ENCODE assay signal across 8 mouse cellular contexts in the genomic region with DNA sequence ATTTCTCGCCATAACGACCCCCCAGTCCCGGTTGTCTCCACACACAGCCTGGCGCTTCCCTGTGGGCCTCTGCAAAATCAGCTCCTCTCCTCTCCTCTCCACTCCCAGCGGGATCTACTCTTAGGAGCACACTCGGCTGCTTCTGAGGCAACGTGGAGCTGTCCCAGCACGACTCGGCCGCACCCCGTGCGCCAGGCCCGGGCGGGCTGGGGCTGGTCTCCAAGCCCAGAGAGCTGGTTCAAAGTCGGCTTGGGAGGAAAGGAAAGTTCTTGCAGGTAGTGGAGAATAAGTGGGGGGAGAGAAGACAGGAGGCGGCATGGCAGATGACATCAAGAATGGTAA. TPM values are rescaled to one million over a fixed set of nuclear protein-coding genes. Genes with fewer than 3 reads are reported as not detected.
A peak's percentile ranks its signal among the peaks of the same experiment; 100 is the strongest.
DNase-seq lines count a peak whose midpoint lies in the region; ATAC-seq lines count a peak whose summit lies in the region.

No protein-coding gene starts in this region.

- peaks cover 24% of the 10 kb centered on the region for H3K36me3 ChIP-seq in liver, embryonic 11.5 days (ENCODE audit: control insufficient read depth, insufficient read depth, low read length)
- peaks cover 41% of the 10 kb centered on the region for H3K36me3 ChIP-seq in embryonic facial prominence, embryonic 14.5 days (ENCODE audit: control insufficient read depth, insufficient read depth, low read length)
- H3K36me3 ChIP-seq in intestine, embryonic 14.5 days (ENCODE audit: control insufficient read depth, insufficient read depth, low read length): peaks cover 38% of the 10 kb centered on the region

- H3K27me3 ChIP-seq in liver, embryonic 11.5 days (replicated peaks; ENCODE audit: control insufficient read depth, insufficient read depth, low read length): peaks cover 26% of the 10 kb centered on the region
- H3K27me3 ChIP-seq in embryonic facial prominence, embryonic 14.5 days (replicated peaks; ENCODE audit: control insufficient read depth, insufficient read depth, low read length): peaks cover 3% of the 10 kb centered on the region; the same call in 1 of the 2 replicates
- 0 out of 2 replicates have a peak, but pooled peaks cover 9% of the 10 kb centered on the region for H3K27me3 ChIP-seq in intestine, embryonic 14.5 days (replicated peaks; ENCODE audit: control insufficient read depth, insufficient read depth, low read length)

- H3K9ac ChIP-seq in liver, embryonic 11.5 days (ENCODE audit: low read depth, low read length): no peak overlapping the region
- peak overlapping the region; percentile 62 for H3K9ac ChIP-seq in embryonic facial prominence, embryonic 14.5 days (ENCODE audit: low read depth, low read length)
- peak overlapping the region; percentile 41; the same call in 1 of the 2 replicates for H3K9ac ChIP-seq in intestine, embryonic 14.5 days (ENCODE audit: low read length)

- WGBS in liver, embryonic 11.5 days: 19% methylated on average over 16 of the region's 16 CpGs
- 8% methylated on average over 16 of the region's 16 CpGs for WGBS in embryonic facial prominence, embryonic 14.5 days
- WGBS in intestine, embryonic 14.5 days: 11% methylated on average over 16 of the region's 16 CpGs

- no peak for ATAC-seq in liver, embryonic 11.5 days (replicated peaks; ENCODE audit: low FRiP score)
- peak; percentile 31; the same call in 1 of the 2 replicates for ATAC-seq in embryonic facial prominence, embryonic 14.5 days (ENCODE audit: low read depth)
- ATAC-seq in intestine, embryonic 14.5 days (replicated peaks; ENCODE audit: low FRiP score, low TSS enrichment, low read depth): 0 out of 2 replicates have a peak, but pooled peaks have one; percentile 13
- ATAC-seq in monocyte, adult 5-6 weeks (replicated peaks; ENCODE audit: insufficient number of reproducible peaks, low FRiP score, low TSS enrichment, poor library complexity, severe bottlenecking): 0 out of 2 replicates have a peak, but pooled peaks have one; percentile 18
- ATAC-seq in granulocyte monocyte progenitor cell, adult 5-6 weeks (replicated peaks; ENCODE audit: poor library complexity, severe bottlenecking): no peak

- peak overlapping the region; percentile 89 for H3K4me2 ChIP-seq in liver, embryonic 11.5 days
- H3K4me2 ChIP-seq in embryonic facial prominence, embryonic 14.5 days (ENCODE audit: low read depth, low read length): peak overlapping the region; percentile 87
- peak overlapping the region; percentile 88 for H3K4me2 ChIP-seq in intestine, embryonic 14.5 days (ENCODE audit: low read length)

- H3K4me3 ChIP-seq in liver, embryonic 11.5 days (ENCODE audit: low read depth, low read length): peak overlapping the region; percentile 48
- H3K4me3 ChIP-seq in embryonic facial prominence, embryonic 14.5 days (ENCODE audit: low read depth, low read length): peak overlapping the region; percentile 53
- peak overlapping the region; percentile 42 for H3K4me3 ChIP-seq in intestine, embryonic 14.5 days (ENCODE audit: low read depth, low read length)

- DNase-seq in liver, embryonic 11.5 days (ENCODE audit: low spot score): no peak
- no peak for DNase-seq in liver
- peak; percentile 55 for DNase-seq in embryonic facial prominence, embryonic 14.5 days (ENCODE audit: low spot score)
- DNase-seq in intestine, embryonic 14.5 days (ENCODE audit: low spot score): no peak
- no peak for DNase-seq in T-cell, adult 2 months (ENCODE audit: low spot score)
- DNase-seq in layer of hippocampus, postnatal 25 days (ENCODE audit: extremely low spot score in 1 of 2, low spot score in 1 of 2): no peak

- no peaks in the 10 kb centered on the region for H3K9me3 ChIP-seq in liver, embryonic 11.5 days (ENCODE audit: control insufficient read depth, low read length)
- H3K9me3 ChIP-seq in embryonic facial prominence, embryonic 14.5 days (ENCODE audit: control insufficient read depth, low read length): no peaks in the 10 kb centered on the region
- H3K9me3 ChIP-seq in intestine, embryonic 14.5 days (ENCODE audit: control insufficient read depth, low read length): no peaks in the 10 kb centered on the region

- H3K27ac ChIP-seq in liver, embryonic 11.5 days (ENCODE audit: low read depth, low read length): no peak overlapping the region
- H3K27ac ChIP-seq in embryonic facial prominence, embryonic 14.5 days (replicated peaks; ENCODE audit: low read depth, low read length): peak overlapping the region; percentile 40; the same call in 1 of the 2 replicates
- no peak overlapping the region for H3K27ac ChIP-seq in intestine, embryonic 14.5 days (ENCODE audit: low read depth)

- 0 out of 2 replicates have a peak, but pooled peaks cover 2% of the 10 kb centered on the region for H3K4me1 ChIP-seq in liver, embryonic 11.5 days (replicated peaks; ENCODE audit: control insufficient read depth, insufficient read depth, low read length)
- peaks cover 3% of the 10 kb centered on the region; the same call in 1 of the 2 replicates for H3K4me1 ChIP-seq in embryonic facial prominence, embryonic 14.5 days (ENCODE audit: control insufficient read depth, insufficient read depth, low read length)
- no peaks in the 10 kb centered on the region for H3K4me1 ChIP-seq in intestine, embryonic 14.5 days (replicated peaks; ENCODE audit: control insufficient read depth, insufficient read depth, low read length)

RNA-seq across cellular contexts. Expression of a gene that starts 0.6 kb away (rescaled TPM):
- 0.16 and 0.25 TPM in 2 replicates for polyA plus RNA-seq in liver, embryonic 11.5 days (2014; fragmentation: Nextera tagmentation; extraction: Ambion mirVana)
- polyA plus RNA-seq in embryonic facial prominence, embryonic 14.5 days (2014; fragmentation: Nextera tagmentation; extraction: Ambion mirVana): 4.5 and 5.4 TPM in 2 replicates
- 1.2 and 1.3 TPM in 2 replicates for polyA plus RNA-seq in intestine, embryonic 14.5 days (2014; fragmentation: Nextera tagmentation; extraction: Ambion mirVana)
- total RNA-seq in monocyte, adult 5-6 weeks (2017): 0.19 to 0.53 TPM (median 0.49 TPM) in 3 replicates
- not detected in 2 replicates for total RNA-seq in granulocyte monocyte progenitor cell, adult 5-6 weeks (2014; fragmentation: Nextera tagmentation)
- not detected in 2 replicates for total RNA-seq in granulocyte monocyte progenitor cell, adult 5-6 weeks (2017)
- 1 to 10 TPM; 4.9 to 7.3 TPM for total RNA-seq in layer of hippocampus, postnatal 25 days (2021)

RNA-seq across cellular contexts. Expression of a gene that starts 24.3 kb away (rescaled TPM):
- 1,209 and 1,320 TPM in 2 replicates for polyA plus RNA-seq in liver, embryonic 11.5 days (2014; fragmentation: Nextera tagmentation; extraction: Ambion mirVana)
- 1,005 and 1,158 TPM in 2 replicates for polyA plus RNA-seq in embryonic facial prominence, embryonic 14.5 days (2014; fragmentation: Nextera tagmentation; extraction: Ambion mirVana)
- 1,482 and 1,573 TPM in 2 replicates for polyA plus RNA-seq in intestine, embryonic 14.5 days (2014; fragmentation: Nextera tagmentation; extraction: Ambion mirVana)
- 498 to 575 TPM (median 546 TPM) in 3 replicates for total RNA-seq in monocyte, adult 5-6 weeks (2017)
- 513 and 525 TPM in 2 replicates for total RNA-seq in granulocyte monocyte progenitor cell, adult 5-6 weeks (2014; fragmentation: Nextera tagmentation)
- 1,005 and 1,006 TPM in 2 replicates for total RNA-seq in granulocyte monocyte progenitor cell, adult 5-6 weeks (2017)
- total RNA-seq in layer of hippocampus, postnatal 25 days (2021): 1,000 to 10,000 TPM; 1,212 to 1,366 TPM

Comparison
In these comparisons a context has a peak if more than half of its experiments do, and no peak if none do; other contexts are left out.
1. ATAC-seq: peak in embryonic facial prominence, embryonic 14.5 days (single experiment), intestine, embryonic 14.5 days (single experiment) and monocyte, adult 5-6 weeks (single experiment); none in liver, embryonic 11.5 days (single experiment) and granulocyte monocyte progenitor cell, adult 5-6 weeks (single experiment).
2. Peak in every context shown above with its lines, with median percentiles within 50 percentile points of each other: H3K4me2 ChIP-seq and H3K4me3 ChIP-seq.